Mouse (Mus musculus): ENCODE results near the gene Crtc2.

The Crtc2 gene

DNA sequence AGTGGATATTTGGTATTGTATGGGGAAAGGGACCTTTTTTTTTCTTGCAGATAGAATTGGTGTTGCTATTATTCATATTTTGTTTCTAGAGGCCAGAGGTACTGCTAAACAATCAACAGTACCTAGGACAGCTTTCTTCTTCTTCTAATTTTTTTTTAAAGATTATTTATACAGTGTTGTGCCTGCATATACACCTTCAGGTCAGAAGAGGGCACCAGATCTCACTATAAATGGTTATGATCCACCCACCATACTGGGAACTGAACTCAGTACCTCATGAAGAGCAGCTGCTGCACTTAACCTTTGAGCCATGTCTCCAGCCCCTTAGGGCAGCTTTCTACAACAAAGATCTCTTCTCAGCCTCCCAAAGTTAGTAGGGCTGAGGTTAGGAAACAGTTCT lies 59.4 kb downstream of the Crtc2 start:
- no peak for DNase-seq

All from right cerebral cortex, adult 18-20 months (tissue).